Mouse (Mus musculus) kidney, embryonic 14.5 days (tissue): Measurements from ENCODE around the gene Pcbp2. TPM values are rescaled to one million over a fixed set of nuclear protein-coding genes. Genes with fewer than 3 reads are reported as not detected.

ENCODE experiments used
- ATAC-seq: fragments of 200-750 bp; cut with Nextera tagmentation; 2 replicates; pipeline ENCODE4 v1.8.0; 2017; ENCODE audit warnings: moderate number of reproducible peaks, mild to moderate bottlenecking, moderate TSS enrichment, moderate library complexity; ENCODE audit not compliant: low FRiP score, low TSS enrichment
- H3K27ac ChIP-seq: fragments of 300-500 bp; sonication (generic); 2 replicates; pipeline ENCODE4 v1.5.1; 2014; ENCODE audit warnings: low read depth, mild to moderate bottlenecking, low read length, moderate library complexity, mixed read lengths
- H3K27me3 ChIP-seq: fragments of 300-500 bp; sonication (generic); 2 replicates; pipeline ENCODE4 v1.6.1; 2014; ENCODE audit warnings: mild to moderate bottlenecking, low read length; ENCODE audit not compliant: control insufficient read depth, insufficient read depth
- H3K36me3 ChIP-seq: fragments of 300-500 bp; sonication (generic); 2 replicates; pipeline ENCODE4 v1.6.1; 2014; ENCODE audit warnings: low read length, mixed read lengths; ENCODE audit not compliant: control insufficient read depth, insufficient read depth
- H3K4me1 ChIP-seq: fragments of 300-500 bp; sonication (generic); 2 replicates; pipeline ENCODE4 v1.6.1; 2014; ENCODE audit warnings: low read length, mixed read lengths; ENCODE audit not compliant: control insufficient read depth, insufficient read depth
- H3K4me2 ChIP-seq: fragments of 300-500 bp; sonication (generic); replicated peaks from 2 replicates; pipeline ENCODE4 v1.6.1; 2014; ENCODE audit warnings: low read depth, mild to moderate bottlenecking, low read length
- H3K4me3 ChIP-seq: fragments of 300-500 bp; sonication (generic); 2 replicates; pipeline ENCODE4 v1.5.1; 2014; ENCODE audit warnings: mild to moderate bottlenecking, low read length
- H3K9ac ChIP-seq: fragments of 300-500 bp; sonication (generic); 2 replicates; pipeline ENCODE4 v1.6.1; 2014; ENCODE audit warnings: low read depth, mild to moderate bottlenecking, low read length, moderate library complexity
- H3K9me3 ChIP-seq: fragments of 300-500 bp; sonication (generic); 2 replicates; pipeline ENCODE4 v1.6.1; 2016; ENCODE audit warnings: low read length; ENCODE audit not compliant: control insufficient read depth
- WGBS: fragments of 180-500 bp; shearing (Covaris S2); extraction: QIAGEN DNeasy Blood & Tissue Kit; methylation state at CpG from one replicate; pipeline ENCODE4 v1.1.7; 2014; 5-methylcytosine and 5-hydroxymethylcytosine counted together
- polyA plus RNA-seq: library from polyadenylated mRNA; unstranded; fragments of >200 nt; fragmentation: Nextera tagmentation; extraction: Ambion mirVana; gene quantifications from 2 replicates; pipeline ENCODE4 v1.2.1, GENCODE M21; 2014

Gene Pcbp2
- polyA plus RNA-seq, 1 experiment from 2014 or later, result 305 TPM

- H3K4me3 ChIP-seq, result no peak overlapping the region
- peaks cover 36% of the 10 kb centered on the region for H3K36me3 ChIP-seq
- H3K4me2 ChIP-seq, result no peak overlapping the region
- no peak for ATAC-seq
- H3K4me1 ChIP-seq, result peaks cover 20% of the 10 kb centered on the region
- 78% methylated on average over 4 of the region's 4 CpGs for WGBS
- H3K9ac ChIP-seq, result peak overlapping the region; percentile 42
- H3K27ac ChIP-seq, result no peak overlapping the region
- no peaks in the 10 kb centered on the region for H3K27me3 ChIP-seq
- no peaks in the 10 kb centered on the region for H3K9me3 ChIP-seq
Observed at GRCm38 (mm10) chr15:102520416-102520815, 50.1 kb downstream of the Pcbp2 start.

GRCm38 (mm10) chr15:102521480-102521879 lies 51.1 kb downstream of the Pcbp2 start:
- WGBS, result 84% methylated on average over 4 of the region's 4 CpGs
- H3K9me3 ChIP-seq, result no peaks in the 10 kb centered on the region
- no peak overlapping the region for H3K27ac ChIP-seq
- H3K4me1 ChIP-seq, result peaks cover 15% of the 10 kb centered on the region
- no peak overlapping the region for H3K9ac ChIP-seq
- peaks cover 41% of the 10 kb centered on the region for H3K36me3 ChIP-seq
- H3K4me3 ChIP-seq, result no peak overlapping the region
- no peak overlapping the region for H3K4me2 ChIP-seq
- no peaks in the 10 kb centered on the region for H3K27me3 ChIP-seq
- ATAC-seq, result no peak

- peaks cover 64% of the 10 kb centered on the region for H3K36me3 ChIP-seq
- H3K9ac ChIP-seq, result no peak within 1 kb of the TSS
- peak; percentile 47; the same call in 1 of the 2 replicates for ATAC-seq
- no peaks in the 10 kb centered on the region for H3K27me3 ChIP-seq
- no peaks in the 10 kb centered on the region for H3K9me3 ChIP-seq
- H3K27ac ChIP-seq, result no peak within 1 kb of the TSS
- no peak within 1 kb of the TSS for H3K4me2 ChIP-seq
- 0 out of 2 replicates have a peak, but pooled peaks cover 6% of the 10 kb centered on the region for H3K4me1 ChIP-seq
- 6% methylated on average over 3 of the region's 3 CpGs for WGBS
- no peak within 1 kb of the TSS for H3K4me3 ChIP-seq
Observed at GRCm38 (mm10) chr15:102524892-102525485, 54.6 kb downstream of the Pcbp2 start, which contains the start of gene Npff. Npff (minus strand) TSS chr15:102524942.

DNA sequence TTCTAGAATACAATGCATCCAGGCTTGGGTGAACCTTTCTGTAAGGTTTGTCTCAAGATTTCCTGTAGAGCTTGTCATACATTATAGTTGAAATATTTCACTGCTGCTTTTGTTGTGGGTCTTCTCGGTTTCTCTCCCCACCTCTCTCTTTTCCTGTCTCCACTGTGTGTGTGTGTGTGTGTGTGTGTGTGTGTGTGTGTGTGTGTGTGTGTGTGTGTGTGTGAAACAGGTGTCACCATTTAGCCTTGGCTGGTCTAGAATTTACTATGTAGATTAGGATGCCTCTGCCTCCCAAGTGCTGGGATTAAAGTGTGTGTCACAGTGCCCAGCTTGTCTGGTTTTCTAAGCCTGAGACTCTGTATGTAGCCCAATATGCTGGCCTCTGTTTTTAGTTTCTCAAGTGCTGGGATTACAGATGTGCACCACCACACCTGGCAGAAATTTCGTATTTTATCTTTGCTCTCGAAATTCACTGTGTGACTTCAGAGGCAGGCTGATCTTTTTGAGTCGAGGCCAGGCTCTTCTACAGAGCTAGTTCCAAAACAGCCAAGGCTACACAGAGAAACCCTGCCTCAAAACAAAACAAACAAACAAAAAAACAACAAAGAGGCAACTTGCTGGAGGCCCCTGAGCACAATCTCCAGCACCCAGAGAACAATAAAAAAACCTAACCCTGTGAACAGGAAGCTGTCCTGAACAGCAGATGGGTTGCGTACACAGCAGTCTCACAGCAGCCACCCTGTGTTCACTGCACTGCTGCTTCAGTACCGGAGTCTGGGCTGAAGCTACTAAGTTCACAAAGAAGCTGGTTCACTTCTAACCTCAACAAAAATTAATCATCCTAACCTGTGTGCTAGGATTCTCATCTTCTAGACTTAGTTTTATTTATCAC lies 56.0 kb downstream of the Pcbp2 start:
- 78% methylated on average over 6 of the region's 6 CpGs for WGBS

GRCm38 (mm10) chr15:102527936-102528335 lies 57.6 kb downstream of the Pcbp2 start:
- Histone ChIP-seq H3K9me3 (no peaks in the 10 kb centered on the region), H3K27me3 (no peaks in the 10 kb centered on the region), H3K9ac (no peak overlapping the region), H3K27ac (no peak overlapping the region), H3K36me3 (peaks cover 65% of the 10 kb centered on the region), H3K4me1 (no peaks in the 10 kb centered on the region), H3K4me3 (no peak overlapping the region), H3K4me2 (no peak overlapping the region)
- no peak for ATAC-seq
- WGBS, result 75% methylated on average over 3 of the region's 3 CpGs

More for the DNA sequence above, 56.0 kb downstream of the Pcbp2 start:
- H3K27ac ChIP-seq, result no peak overlapping the region
- no peaks in the 10 kb centered on the region for H3K9me3 ChIP-seq
- no peak overlapping the region for H3K9ac ChIP-seq
- H3K4me2 ChIP-seq, result no peak overlapping the region
- no peaks in the 10 kb centered on the region for H3K4me1 ChIP-seq
- no peak overlapping the region for H3K4me3 ChIP-seq
- no peak for ATAC-seq
- H3K27me3 ChIP-seq, result no peaks in the 10 kb centered on the region
- peaks cover 64% of the 10 kb centered on the region for H3K36me3 ChIP-seq

DNA sequence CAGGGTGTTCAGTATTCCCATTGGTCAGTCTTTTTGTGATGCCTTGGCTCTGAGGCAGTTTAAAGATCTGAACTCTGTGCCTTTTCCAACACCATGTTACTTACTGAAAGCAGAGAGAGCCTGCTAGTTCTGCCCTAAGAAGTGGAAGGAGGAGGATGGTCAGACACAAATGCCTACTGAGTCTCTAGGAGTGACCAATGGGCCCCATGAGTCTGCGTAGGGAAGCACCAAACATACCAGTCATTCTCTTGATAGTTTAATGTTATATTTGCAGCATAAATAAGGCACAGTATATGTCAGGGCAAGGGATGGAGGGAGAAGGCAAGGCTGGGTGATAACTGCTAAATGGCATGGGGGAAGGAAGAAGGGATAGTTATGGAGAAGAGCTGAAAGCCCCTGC lies 58.1 kb downstream of the Pcbp2 start:
- peaks cover 69% of the 10 kb centered on the region for H3K36me3 ChIP-seq

DNA sequence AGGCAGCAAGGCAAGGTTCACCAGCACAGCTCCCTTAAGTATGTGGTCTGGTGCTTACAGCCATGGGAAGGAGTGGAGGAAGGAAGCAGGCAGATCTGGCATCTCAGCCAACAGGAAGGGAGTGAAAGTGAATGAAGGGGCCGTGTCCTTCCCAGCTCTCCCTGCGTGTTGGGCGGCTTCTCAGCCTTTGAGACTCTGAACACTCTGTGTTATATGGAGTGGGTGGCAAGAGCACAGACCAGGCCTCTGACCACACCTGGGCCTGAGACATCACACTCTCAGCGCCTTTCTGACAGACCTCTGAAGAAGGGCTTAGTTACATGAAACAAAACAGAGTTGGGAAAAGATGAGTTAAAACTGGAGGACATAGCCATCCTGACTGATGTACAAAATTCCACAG lies 60.2 kb downstream of the Pcbp2 start:
- Histone ChIP-seq H3K9ac (no peak overlapping the region), H3K4me3 (no peak overlapping the region), H3K36me3 (peaks cover 69% of the 10 kb centered on the region), H3K9me3 (no peaks in the 10 kb centered on the region), H3K4me1 (no peaks in the 10 kb centered on the region), H3K27ac (no peak overlapping the region), H3K27me3 (no peaks in the 10 kb centered on the region), H3K4me2 (no peak overlapping the region)
- WGBS, result 79% methylated on average over 4 of the region's 4 CpGs
- ATAC-seq, result no peak

More for the DNA sequence above, 58.1 kb downstream of the Pcbp2 start:
- Histone ChIP-seq H3K4me1 (no peaks in the 10 kb centered on the region), H3K27me3 (no peaks in the 10 kb centered on the region), H3K9me3 (no peaks in the 10 kb centered on the region), H3K9ac (no peak overlapping the region), H3K27ac (no peak overlapping the region), H3K4me2 (no peak overlapping the region), H3K4me3 (no peak overlapping the region)
- 97% methylated on average over 1 of the region's 1 CpGs for WGBS
- no peak for ATAC-seq

DNA sequence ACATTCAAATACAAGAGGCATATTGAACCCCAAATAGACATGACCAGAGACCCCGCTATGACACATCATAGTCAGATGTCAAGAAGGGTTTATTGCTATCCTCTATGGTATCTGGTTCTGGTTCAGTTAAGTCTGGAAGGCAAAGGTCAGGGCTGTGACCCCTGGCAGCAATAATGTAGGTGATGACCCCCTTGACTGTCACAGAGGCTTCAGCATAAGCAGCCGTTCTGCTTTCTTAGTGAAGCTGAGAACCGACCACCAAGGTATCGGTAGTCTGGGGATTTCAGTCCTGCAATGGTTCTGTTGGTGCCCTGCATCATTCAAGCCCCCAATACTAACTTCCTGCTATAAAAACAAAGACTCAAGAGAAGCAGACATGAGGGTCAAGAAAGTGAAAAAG lies 61.2 kb downstream of the Pcbp2 start:
- no peaks in the 10 kb centered on the region for H3K9me3 ChIP-seq
- H3K4me2 ChIP-seq, result no peak overlapping the region
- no peak overlapping the region for H3K4me3 ChIP-seq
- H3K27ac ChIP-seq, result no peak overlapping the region
- WGBS, result 55% methylated on average over 4 of the region's 4 CpGs
- no peak for ATAC-seq
- H3K4me1 ChIP-seq, result no peaks in the 10 kb centered on the region
- H3K27me3 ChIP-seq, result no peaks in the 10 kb centered on the region
- H3K36me3 ChIP-seq, result peaks cover 75% of the 10 kb centered on the region
- no peak overlapping the region for H3K9ac ChIP-seq
